Mouse (Mus musculus): Measurements from ENCODE around the gene Ilf3.

- no peak for TF ChIP-seq POLR2A (IDR thresholded peaks at IDR 0.05; ENCODE audit: extremely low read depth, insufficient read depth, low read length)
- TF ChIP-seq CTCF (IDR thresholded peaks at IDR 0.05; ENCODE audit: extremely low read depth, insufficient read depth, low read length), result no peak
Measured at GRCm38 (mm10) chr9:21454556-21454955, 86.9 kb downstream of the Ilf3 start.
